Mouse (Mus musculus): ENCODE measurements around the gene Hecw1. TPM values are rescaled to one million over a fixed set of nuclear protein-coding genes. Genes with fewer than 3 reads are reported as not detected.
"Not testable (repeated sequence)": the region's sequence is repeated elsewhere in the genome, so short reads cannot be mapped to it uniquely, and the experiment has no call there.

Hecw1 gene
- polyA plus RNA-seq, 1 experiment from 2014 or later = 0.42 TPM

- ATAC-seq (ENCODE audit: low FRiP score, low TSS enrichment) = no peak
- no peak overlapping the region for H3K27ac ChIP-seq (replicated peaks)
Observed at GRCm38 (mm10) chr13:14271476-14271875, 251.6 kb downstream of the Hecw1 start.

GRCm38 (mm10) chr13:14260939-14261338 is 262.1 kb downstream of the Hecw1 start:
- H3K9me3 ChIP-seq (ENCODE audit: control insufficient read depth, low read length); H3K27ac ChIP-seq (replicated peaks); H3K4me3 ChIP-seq (ENCODE audit: low read depth, low read length); H3K36me3 ChIP-seq (ENCODE audit: control insufficient read depth, insufficient read depth, low read length); DNase-seq (ENCODE audit: low spot score); H3K4me2 ChIP-seq (replicated peaks; ENCODE audit: low read depth); H3K4me1 ChIP-seq (replicated peaks; ENCODE audit: control insufficient read depth, insufficient read depth); H3K9ac ChIP-seq (ENCODE audit: low read length); H3K27me3 ChIP-seq (ENCODE audit: control insufficient read depth, insufficient read depth, low read length); ATAC-seq (ENCODE audit: low FRiP score, low TSS enrichment): not testable (repeated sequence)
- 28% methylated on average over 9 of the region's 9 CpGs for WGBS

More at GRCm38 (mm10) chr13:14271476-14271875, 251.6 kb downstream of the Hecw1 start:
- Histone ChIP-seq H3K4me2 (replicated peaks; ENCODE audit: low read depth) (no peak overlapping the region), H3K4me1 (replicated peaks; ENCODE audit: control insufficient read depth, insufficient read depth) (no peaks in the 10 kb centered on the region), H3K36me3 (ENCODE audit: control insufficient read depth, insufficient read depth, low read length) (no peaks in the 10 kb centered on the region), H3K4me3 (ENCODE audit: low read depth, low read length) (no peak overlapping the region), H3K9me3 (ENCODE audit: control insufficient read depth, low read length) (no peaks in the 10 kb centered on the region), H3K9ac (ENCODE audit: low read length) (no peak overlapping the region), H3K27me3 (ENCODE audit: control insufficient read depth, insufficient read depth, low read length) (no peaks in the 10 kb centered on the region)
- no peak for TF ChIP-seq CTCF (IDR thresholded peaks at IDR 0.05; ENCODE audit: low read depth)
- TF ChIP-seq EP300 (optimal IDR thresholded peaks at IDR 0.05) = no peak
- no peak for DNase-seq (ENCODE audit: low spot score)

- no peak overlapping the region for H3K9ac ChIP-seq (ENCODE audit: low read length)
- H3K9me3 ChIP-seq (ENCODE audit: control insufficient read depth, low read length) = no peaks in the 10 kb centered on the region
- 56% methylated on average over 2 of the region's 2 CpGs for WGBS
- no peak overlapping the region for H3K4me2 ChIP-seq (replicated peaks; ENCODE audit: low read depth)
- DNase-seq (ENCODE audit: low spot score) (no peak), ATAC-seq (ENCODE audit: low FRiP score, low TSS enrichment) (no peak)
- no peaks in the 10 kb centered on the region for H3K4me1 ChIP-seq (replicated peaks; ENCODE audit: control insufficient read depth, insufficient read depth)
- no peak overlapping the region for H3K27ac ChIP-seq (replicated peaks)
- no peaks in the 10 kb centered on the region for H3K27me3 ChIP-seq (ENCODE audit: control insufficient read depth, insufficient read depth, low read length)
- no peak overlapping the region for H3K4me3 ChIP-seq (ENCODE audit: low read depth, low read length)
- no peak for TF ChIP-seq CTCF (IDR thresholded peaks at IDR 0.05; ENCODE audit: low read depth)
- no peak for TF ChIP-seq EP300 (optimal IDR thresholded peaks at IDR 0.05)
- no peaks in the 10 kb centered on the region for H3K36me3 ChIP-seq (ENCODE audit: control insufficient read depth, insufficient read depth, low read length)
Observed at GRCm38 (mm10) chr13:14245946-14246345, 277.1 kb downstream of the Hecw1 start.

GRCm38 (mm10) chr13:14179669-14180068 is 343.4 kb downstream of the Hecw1 start:
- no peak overlapping the region for H3K4me3 ChIP-seq (ENCODE audit: low read depth, low read length)
- no peak overlapping the region for H3K27ac ChIP-seq (replicated peaks)
- H3K36me3 ChIP-seq (ENCODE audit: control insufficient read depth, insufficient read depth, low read length) = no peaks in the 10 kb centered on the region
- H3K9ac ChIP-seq (ENCODE audit: low read length) = no peak overlapping the region
- DNase-seq (ENCODE audit: low spot score) (no peak), ATAC-seq (ENCODE audit: low FRiP score, low TSS enrichment) (no peak)
- 93% methylated on average over 3 of the region's 3 CpGs for WGBS
- no peaks in the 10 kb centered on the region for H3K4me1 ChIP-seq (replicated peaks; ENCODE audit: control insufficient read depth, insufficient read depth)
- H3K9me3 ChIP-seq (ENCODE audit: control insufficient read depth, low read length) = no peaks in the 10 kb centered on the region
- no peak for TF ChIP-seq CTCF (IDR thresholded peaks at IDR 0.05; ENCODE audit: low read depth)
- TF ChIP-seq EP300 (optimal IDR thresholded peaks at IDR 0.05) = no peak
- no peaks in the 10 kb centered on the region for H3K27me3 ChIP-seq (ENCODE audit: control insufficient read depth, insufficient read depth, low read length)
- H3K4me2 ChIP-seq (replicated peaks; ENCODE audit: low read depth) = no peak overlapping the region

- DNase-seq (ENCODE audit: low spot score) = no peak
- no peaks in the 10 kb centered on the region for H3K4me1 ChIP-seq (replicated peaks; ENCODE audit: control insufficient read depth, insufficient read depth)
- H3K9me3 ChIP-seq (ENCODE audit: control insufficient read depth, low read length) = no peaks in the 10 kb centered on the region
- no peak overlapping the region for H3K4me3 ChIP-seq (ENCODE audit: low read depth, low read length)
- H3K36me3 ChIP-seq (ENCODE audit: control insufficient read depth, insufficient read depth, low read length) = no peaks in the 10 kb centered on the region
- H3K27ac ChIP-seq (replicated peaks) = no peak overlapping the region
- 86% methylated on average over 1 of the region's 1 CpGs for WGBS
- no peak overlapping the region for H3K9ac ChIP-seq (ENCODE audit: low read length)
- TF ChIP-seq EP300 (optimal IDR thresholded peaks at IDR 0.05) = no peak
- TF ChIP-seq CTCF (IDR thresholded peaks at IDR 0.05; ENCODE audit: low read depth) = peak; percentile 70
- H3K27me3 ChIP-seq (ENCODE audit: control insufficient read depth, insufficient read depth, low read length) = no peaks in the 10 kb centered on the region
- no peak overlapping the region for H3K4me2 ChIP-seq (replicated peaks; ENCODE audit: low read depth)
- no peak for ATAC-seq (ENCODE audit: low FRiP score, low TSS enrichment)
Observed at GRCm38 (mm10) chr13:14177989-14178388, 345.0 kb downstream of the Hecw1 start.

Other genes with a start within 250 kb of the Hecw1 start
- gene Mrpl32, start 89.9 kb upstream of the Hecw1 start, polyA plus RNA-seq (2015; fragmentation: Nextera tagmentation; extraction: Ambion mirVana) = 106 and 107 TPM in 2 replicates
- 152 and 153 TPM in 2 replicates for gene Psma2, start 90.0 kb upstream of the Hecw1 start, polyA plus RNA-seq (2015; fragmentation: Nextera tagmentation; extraction: Ambion mirVana)
- 17.8 and 19.9 TPM in 2 replicates for gene AW209491, start 106.9 kb upstream of the Hecw1 start, polyA plus RNA-seq (2015; fragmentation: Nextera tagmentation; extraction: Ambion mirVana)